Mouse (Mus musculus) spleen, embryonic (tissue): ENCODE measurements at regions not wholly inside any gene's neighbourhood (a gene's known extent, or its start where the extent isn't known, plus 50 kb on each side); places are given as distances from the start of the nearest gene placed in this dataset.

Source experiments
- CTCF ChIA-PET: fragments of 350-600 bp; sonication (Branson Sonifier 250); formaldehyde crosslinking; loops from one replicate; lab custom pipeline; 2022; lab: Charles Lee

DNA sequence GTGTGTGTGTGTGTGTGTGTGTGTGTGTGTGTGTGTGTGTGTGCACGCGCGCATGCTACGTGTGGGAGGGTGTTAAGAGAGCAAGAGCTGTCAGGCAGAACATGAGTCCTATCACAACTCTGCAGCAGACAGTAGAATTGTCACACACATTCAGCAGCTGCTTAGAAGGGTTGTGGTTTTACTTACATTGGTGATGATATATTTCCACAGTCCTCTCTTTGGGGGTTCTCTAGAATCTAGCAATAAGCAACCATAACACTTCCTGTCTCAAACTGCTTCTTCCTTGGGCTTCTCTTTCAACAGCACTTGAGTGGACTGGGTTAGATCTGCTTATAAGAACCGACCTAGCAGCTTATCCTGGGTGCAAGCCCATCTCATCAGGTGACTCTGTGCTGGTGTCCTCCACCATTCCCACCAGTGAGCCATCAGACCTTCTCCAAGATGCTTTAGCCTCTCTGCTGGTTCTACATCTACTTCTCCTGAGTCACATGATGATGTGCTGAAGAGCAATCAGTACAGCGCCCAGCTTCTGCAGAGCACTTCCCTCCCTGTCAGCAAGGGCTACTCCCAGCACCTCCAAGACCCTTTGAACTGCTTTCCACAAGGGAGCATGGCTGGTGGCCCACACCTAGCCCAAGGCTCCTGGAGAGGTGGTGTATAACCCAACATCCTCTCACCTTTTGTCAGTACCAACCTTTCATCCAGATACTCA lies 222.6 kb downstream of the Wdr11 start:
- CTCF ChIA-PET = no interaction called here

DNA sequence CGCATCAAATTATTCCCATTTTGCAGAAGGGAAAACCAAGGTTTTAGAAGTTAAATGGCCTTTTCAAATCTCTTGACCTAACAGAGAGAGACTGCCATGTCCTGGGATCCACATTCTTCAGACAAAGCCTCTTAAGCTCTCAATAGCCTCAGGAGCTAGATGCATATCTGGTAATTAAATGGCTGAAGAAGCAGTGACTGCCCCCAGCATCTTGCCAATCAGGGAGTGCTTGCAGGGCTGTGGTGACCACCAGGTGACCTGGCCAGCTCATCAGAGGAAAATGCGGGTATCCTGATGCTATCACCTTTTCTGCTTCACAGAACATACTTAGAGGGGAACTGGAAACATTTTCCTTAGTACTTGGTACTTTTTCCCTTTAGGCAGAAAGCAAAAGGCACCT lies 227.2 kb downstream of the Wdr11 start:
- CTCF ChIA-PET = no interaction called here

DNA sequence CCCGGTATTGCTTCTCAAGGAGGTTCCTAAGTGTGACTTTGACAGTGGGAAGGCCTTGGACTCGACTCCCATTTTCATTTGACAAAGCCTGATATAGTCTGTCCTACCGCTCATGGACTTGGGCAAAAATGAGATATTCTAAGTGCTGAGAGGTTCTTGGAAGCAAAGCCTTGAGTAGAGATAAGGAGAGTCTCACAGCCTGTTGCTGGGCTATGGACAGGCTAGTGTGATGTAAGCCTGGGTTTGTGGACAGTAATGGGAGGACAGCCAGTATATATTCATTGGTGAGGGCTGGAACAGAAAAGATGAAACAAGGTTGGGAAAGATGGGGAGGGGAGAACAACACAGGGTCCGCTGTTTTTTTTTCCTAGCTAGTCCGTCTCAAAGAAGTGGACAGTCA lies 228.0 kb downstream of the Wdr11 start:
- CTCF ChIA-PET = no interaction called here

DNA sequence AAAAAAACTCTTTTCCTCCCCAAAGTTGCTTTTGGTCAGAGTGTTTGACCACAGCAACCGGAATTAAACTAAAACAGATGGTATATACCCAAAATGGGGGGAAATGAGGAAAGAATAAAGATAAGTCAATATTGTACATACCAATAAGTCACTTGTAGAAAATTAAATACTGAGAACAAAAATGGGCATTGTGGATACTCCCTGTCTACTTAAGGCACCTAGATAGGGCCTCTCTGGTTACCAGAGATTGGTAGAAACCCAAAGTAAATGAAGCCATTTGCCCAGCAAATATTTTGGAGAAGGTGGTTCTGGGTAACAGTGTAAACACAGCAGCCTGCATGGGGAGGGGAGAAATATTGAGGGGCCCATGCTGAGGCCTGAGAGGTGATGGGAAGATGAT lies 237.3 kb downstream of the Wdr11 start:
- CTCF ChIA-PET = no interaction called here

DNA sequence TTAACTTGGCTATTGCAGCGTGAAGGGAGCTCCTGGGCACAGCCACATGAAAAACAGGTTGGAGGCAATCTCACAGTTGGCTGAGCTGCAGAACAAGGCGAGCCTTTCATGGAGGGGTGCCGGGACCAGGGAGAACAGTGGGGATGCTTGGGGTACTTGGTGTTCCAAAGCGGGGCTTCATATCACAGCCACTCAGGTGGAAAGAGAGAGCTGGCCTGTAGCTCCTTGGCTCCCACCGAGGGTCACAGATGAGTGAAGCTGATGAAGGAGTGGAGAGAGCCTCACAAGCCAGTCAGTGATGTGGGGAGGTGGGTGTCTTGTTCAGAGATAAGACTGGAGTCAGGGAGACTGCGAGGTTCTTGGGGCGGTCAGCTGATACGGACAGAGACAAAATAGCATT lies 241.2 kb downstream of the Wdr11 start:
- CTCF ChIA-PET = no interaction called here

DNA sequence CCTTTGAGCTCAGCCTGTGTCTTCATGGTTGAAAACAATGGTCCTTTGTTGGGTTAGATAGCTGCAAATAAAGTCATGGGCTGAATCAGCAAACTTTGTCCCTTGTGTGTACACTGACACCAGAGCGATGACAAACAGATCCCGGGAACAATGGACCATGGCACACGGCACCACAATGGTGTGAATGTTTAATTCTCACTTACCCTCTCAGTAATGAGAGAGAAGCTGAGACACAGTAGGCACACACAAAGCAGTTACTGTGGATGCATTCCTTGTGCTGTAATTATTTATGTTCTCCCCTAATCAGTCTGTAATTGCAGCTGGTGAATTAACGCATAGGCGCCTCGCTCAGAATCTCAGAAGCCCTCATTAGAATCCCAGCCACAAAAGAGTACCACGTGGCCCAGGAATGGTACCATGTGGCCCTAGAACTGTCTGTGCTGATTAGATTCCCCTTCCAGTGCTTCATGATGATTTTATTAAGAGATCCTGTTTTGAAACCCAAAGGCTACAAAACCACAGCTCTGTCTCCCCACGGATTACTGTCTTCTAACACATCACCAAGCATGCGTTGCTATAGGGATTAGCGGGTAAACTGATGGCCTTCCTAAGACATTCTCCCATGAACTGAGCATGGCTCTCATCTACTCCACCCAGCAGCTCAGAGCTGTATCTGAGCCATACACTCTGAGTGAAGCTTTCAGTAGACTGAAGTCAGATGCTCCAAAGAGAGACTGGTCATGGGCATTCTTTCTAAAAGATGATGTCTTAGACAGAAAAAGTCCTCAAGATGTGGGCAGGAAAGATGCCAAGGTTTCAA lies 250.8 kb downstream of the Wdr11 start:
- CTCF ChIA-PET = no interaction called here

DNA sequence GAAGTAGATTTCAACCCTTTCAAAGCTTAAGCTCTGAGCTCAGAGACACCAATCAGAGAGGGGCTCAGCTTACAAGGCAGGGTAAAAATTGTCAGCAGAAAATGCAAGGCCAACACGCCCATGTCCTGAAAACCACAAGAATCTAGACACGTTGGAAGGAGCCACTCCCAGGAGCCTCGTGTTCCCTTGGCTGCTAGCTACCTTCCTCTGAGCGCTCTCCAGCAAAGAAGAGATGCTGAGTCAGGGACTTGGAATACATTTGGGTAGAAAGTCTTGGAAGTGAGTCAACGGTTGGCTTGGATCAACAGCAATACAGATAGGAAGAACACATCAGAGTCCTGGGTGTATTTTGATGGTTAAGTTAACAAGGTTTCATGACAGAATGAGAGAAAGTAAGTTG lies 255.5 kb downstream of the Wdr11 start:
- CTCF ChIA-PET = no interaction called here

DNA sequence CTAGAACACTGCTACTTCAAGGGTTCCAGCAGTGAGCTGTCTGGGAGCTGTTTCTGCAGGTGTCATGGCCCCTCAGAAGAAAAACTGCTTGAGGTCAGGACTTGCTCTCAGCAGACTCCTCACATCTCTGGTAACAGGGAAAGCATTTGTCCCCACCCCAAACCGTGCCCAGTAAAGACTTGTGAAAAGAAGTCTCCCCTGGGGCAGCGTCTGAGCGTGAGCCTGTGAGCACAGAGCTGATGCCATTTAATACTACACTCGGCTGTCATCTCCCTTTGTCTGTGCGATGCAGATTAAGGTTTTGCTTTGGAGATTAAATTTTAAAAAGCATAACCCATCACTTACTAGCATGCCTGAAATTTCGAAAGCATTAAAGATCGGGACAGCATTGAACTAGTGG lies 261.9 kb downstream of the Wdr11 start:
- CTCF ChIA-PET = no interaction called here

DNA sequence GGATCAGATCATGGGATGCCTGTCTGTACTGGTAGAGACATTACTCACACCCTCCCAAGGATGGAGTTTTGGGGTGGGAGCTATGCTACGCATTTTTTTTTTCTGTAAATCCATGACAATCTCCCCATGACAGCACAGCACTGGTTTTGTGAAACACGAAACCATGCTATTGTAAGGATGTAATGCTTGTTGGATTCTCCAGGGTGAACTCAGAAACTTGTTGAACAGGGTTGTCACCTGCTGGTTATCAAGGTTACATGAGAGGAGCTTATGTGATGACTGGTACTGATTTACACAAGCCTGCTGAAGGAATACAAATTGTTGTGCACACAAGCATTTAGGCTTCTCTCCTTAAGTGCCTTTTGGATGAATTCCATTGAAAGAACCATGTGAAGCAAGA lies 263.3 kb downstream of the Wdr11 start:
- CTCF ChIA-PET = no interaction called here

DNA sequence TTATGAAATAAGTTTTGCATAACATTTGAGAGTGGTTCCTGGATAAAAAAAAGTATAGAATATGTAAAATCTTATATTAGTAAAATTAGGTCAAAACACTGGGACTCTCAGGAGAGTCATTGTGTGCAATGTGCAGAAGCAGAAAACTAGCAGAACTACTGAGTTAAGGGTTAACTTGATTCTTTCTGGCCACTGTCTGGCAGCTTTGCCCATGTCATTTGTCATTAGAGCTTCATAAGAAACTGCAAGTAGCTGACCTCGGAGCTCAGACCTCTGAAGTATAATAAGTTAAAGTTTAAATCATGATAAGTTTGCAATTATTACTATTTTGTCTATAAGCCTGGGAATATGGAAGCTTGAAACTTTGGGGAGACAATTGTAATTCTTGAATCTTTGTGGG lies 271.3 kb downstream of the Wdr11 start:
- CTCF ChIA-PET = no interaction called here

DNA sequence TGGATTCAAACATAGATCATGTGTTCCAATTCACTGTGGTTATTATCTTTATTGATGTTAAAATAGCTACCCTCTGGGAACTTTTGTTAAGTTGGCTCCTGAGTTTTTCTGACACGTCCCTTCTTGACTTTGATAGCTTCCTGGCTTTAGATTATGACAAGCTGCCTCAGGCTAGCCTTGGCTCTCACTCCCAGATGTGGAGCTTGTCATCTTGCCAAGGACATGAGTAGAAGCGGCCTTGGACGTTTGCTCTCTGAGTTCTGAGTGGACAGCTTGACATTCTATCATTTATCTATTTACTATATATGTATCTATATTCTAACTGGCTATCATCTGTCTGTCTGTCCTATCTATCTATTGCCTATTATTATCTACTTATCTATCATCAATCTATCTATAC lies 273.9 kb downstream of the Wdr11 start:
- CTCF ChIA-PET = no interaction called here

DNA sequence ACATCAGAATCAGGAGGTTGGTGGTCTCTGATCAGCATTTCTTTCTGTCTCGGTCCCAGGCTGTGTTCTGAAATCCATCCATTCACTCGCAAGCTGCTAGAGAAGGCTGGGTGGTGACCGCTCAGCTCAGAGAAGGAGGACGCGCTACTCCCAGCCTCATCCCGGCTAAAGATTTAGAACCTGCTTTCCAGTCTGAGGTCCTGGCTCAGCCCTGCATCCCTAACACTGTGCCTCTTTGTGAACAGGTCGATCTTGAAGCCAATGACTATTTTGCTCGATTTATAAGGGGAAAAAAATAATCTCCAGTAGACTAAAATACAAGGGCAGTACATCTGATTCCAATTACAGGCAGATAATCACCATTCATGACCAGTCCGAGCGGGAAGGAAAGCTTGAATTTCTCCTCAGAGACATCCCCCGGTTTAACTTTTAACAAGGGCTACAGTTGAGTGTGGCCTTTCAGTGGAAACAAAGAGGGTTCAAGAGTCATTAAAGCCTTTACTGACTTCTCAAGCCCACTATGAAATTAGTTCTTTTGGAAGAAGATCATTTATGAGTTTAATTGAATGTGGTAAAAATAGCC lies 280.6 kb downstream of the Wdr11 start:
- CTCF ChIA-PET = interaction anchor here (0.8 kb wide), 1 partner anchor 1721 kb away, joined by 3 read pairs; no protein-coding TSS in a partner anchor

DNA sequence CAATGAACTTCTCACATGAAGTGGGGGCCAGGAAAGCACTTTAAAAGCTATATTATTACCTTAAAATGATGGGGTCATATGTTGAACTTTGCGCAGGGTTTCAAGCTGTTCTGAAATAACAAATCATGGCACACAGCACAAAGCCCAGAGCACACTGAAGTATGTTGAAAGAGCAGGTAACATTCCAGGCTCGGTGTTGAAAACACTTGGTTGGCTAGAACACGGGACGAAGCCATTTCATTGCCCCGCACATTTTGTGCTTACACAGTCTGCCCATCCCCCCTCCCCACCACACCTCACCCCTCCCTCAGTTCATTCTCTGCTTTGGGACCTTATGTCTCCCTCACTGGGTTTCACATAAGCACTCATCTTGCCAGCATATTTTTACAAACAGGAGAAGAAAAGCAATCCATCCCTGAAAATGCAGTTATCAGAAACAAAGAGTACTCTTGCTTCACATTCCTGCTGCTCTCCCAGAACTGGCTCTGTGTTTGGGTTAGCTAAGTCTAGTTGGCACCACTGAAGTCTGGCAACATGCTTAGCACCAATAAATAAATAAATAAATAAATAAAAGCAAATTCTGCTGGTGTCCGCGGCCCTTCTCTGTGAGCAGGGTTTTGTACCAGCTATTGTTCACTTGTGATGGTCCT lies 284.7 kb downstream of the Wdr11 start:
- CTCF ChIA-PET = no interaction called here

DNA sequence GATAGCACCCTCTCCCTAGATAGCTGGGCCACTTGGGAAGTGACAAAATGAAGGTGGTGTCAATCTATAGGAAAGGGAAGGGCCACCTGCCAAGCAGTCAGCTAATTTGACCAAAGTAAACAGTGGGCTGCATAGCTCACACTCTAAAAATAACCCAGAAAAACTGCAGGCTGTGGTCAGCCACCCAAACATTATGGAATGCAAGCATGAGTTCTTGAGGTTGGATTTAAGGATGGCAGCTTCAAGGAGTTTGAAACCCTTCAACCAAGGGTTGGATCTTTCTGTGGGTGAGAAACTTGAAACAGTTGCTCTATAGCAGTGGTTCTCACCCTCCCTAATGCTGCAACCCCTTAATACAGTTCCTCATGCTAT lies 285.2 kb downstream of the Wdr11 start:
- CTCF ChIA-PET = no interaction called here

DNA sequence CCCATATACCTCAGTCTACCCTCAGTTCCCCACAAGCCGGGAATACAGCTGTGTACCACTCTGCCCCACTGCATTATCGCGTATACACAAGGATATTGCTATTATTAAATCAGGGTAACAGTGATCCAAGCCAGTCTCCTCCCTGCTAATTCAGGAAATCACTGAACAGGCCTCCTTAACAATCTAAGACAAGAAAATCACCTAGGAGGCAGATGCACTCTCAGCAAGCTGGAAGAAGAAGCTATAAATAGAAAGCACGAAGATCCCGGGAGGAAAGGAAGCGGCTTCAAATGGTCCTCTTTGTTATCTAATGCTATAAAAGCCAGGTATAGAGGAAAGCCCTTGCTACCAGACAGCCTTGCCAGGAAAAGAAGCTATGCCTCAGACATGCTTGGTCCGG lies 304.6 kb downstream of the Wdr11 start:
- CTCF ChIA-PET = no interaction called here

DNA sequence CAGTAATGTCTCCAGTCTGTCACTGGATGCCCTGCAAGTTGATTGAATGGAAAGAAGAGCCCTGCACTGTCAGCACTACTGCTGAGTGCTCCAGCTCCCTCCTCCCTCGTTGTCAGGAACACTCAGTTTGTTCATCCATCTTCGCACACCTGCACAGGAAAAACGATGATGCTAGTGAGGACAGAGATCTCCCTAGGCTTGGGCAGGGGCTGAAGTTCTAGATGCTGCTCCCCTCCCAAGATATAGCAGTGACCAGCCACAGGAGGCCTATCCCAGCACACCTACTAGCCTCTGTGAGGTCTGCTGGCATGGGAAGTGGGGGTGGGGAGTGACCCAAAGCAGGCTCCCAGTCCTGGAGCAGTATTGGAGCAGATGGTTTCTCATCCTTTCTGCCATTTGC lies 305.8 kb downstream of the Wdr11 start:
- CTCF ChIA-PET = no interaction called here

DNA sequence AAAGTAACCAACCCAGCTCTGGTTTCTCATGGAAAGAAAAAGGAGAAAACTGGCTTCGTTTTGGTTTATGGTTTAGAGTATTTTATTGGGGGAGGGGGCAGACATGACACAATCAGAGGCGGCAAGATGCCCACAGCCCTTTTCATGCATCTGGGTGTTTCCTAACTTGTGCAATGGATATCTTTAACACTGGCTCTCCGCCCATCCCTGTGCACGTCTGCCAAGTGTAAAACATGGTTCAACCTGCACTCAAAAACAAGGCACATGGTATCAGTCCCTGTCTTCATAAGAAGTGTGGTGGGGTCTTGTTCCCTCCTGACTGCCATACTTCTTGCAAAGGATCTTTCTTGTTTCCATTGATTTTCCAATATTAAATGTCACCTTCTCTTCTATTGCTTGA lies 310.6 kb downstream of the Wdr11 start:
- CTCF ChIA-PET = no interaction called here

DNA sequence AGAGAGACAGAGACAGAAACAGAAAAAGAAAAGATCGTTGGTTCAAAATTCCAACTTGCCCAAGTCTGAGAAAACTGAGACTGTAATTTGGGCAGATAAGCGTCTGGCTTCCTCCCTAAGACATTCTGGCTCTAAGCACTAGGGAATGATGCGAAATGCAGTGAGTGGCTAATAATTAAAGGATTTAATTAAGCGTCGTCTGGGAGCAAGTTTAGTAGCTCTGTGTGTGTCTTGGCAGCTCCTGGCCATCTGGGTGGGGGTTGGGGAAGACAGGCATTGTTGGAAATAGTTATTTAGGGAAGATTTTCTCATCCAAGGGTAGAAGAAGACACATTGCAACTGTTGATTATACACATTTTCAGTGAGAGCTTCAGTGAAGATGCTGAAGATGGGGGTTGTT lies 311.5 kb downstream of the Wdr11 start:
- CTCF ChIA-PET = no interaction called here

DNA sequence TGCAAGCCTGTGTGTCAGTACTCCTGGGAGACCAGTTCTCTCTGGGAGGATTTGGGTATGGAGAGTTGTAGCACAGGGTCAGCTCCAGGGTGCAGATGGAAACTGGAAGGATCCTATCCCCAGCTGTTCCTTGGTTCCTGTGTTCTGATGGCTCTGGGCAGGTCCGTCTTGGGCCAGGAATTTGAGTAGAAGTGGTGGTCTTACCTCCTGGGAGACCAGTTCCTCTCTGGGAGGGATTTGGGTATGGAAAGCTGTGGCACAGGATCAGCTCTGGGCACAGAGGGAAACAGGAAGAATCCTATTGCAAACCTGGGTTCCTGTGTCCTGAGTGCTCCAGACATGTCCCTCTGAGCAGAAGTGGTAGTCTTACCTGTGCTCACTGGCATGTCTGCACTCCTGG lies 314.5 kb downstream of the Wdr11 start:
- CTCF ChIA-PET = no interaction called here

DNA sequence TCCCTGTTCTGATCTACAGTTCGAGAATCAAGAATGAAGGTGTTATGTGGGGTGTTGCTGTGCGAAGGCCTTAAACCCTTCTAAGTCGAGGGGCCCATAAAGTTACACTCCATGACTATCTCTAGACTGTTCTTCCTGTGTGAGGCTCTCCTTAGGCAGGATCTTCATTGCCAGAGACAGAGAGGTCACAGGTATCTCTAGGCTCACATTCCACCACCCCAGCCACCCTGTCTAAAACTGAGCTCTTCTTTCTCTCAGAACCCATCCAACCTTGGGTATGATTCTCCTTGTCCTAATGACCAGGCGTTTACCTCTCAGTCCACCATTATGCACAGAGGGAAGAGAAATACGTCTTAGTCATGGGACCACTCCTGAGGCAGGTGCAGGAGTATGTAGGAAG lies 317.2 kb downstream of the Wdr11 start:
- CTCF ChIA-PET = no interaction called here

DNA sequence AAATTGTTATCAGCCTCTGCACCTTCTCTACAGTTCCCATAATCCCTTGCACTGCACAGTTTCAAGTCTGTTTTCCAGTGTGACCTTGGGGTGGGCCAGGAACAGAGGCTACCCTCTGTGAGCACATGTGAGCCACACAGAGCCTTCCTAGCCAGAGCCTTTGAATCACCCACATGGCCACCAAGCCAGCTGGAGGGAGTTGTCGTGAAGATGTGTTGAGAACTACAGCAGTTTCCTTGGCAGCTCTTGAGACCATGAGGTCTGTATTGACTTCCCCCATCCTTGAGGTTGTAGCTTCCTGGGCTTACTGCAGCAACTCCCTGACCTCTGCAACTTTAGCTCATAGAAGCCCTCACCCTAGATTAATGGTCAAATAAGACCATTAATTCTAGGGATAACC lies 318.1 kb downstream of the Wdr11 start:
- CTCF ChIA-PET = no interaction called here

DNA sequence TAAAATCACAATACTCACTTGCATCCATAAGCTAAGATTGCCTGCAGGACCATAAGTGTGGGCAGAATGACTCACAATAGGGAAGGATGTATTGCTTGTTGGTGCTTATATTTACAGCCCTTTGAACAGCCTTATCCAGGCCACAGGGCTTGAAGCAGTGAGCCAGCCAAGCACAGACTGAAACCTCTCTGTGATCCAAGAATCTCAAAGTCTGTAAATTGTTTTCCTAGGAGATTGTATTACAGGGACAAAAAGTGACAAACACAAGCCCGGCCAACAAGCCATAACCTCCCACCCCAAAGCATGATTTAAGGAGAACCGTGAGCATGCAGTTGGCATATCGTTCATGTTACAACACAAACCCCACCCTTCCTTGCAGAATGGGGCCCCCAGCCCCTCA lies 319.2 kb downstream of the Wdr11 start:
- CTCF ChIA-PET = no interaction called here

DNA sequence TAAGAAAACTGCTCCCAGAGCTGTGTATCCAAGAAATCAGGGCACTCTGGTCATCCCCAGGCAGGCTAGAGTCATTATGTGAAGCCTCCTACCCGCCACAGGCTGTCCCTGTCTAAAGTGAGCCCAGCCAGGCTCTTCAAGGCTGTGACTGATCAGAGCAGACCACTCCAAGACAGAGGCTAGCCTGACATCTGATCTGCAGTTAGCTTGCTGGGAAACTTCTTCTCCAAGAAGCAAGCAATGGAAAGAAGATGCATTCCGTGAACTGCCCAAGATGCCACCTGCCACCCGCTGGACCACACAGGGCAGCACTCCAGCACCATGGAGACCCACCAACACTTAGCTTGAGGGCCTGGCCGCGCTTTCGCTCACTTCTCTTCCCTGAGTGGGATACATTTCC lies 323.2 kb downstream of the Wdr11 start:
- CTCF ChIA-PET = no interaction called here
